Mouse (Mus musculus) forebrain, embryonic 11.5 days (tissue): Measurements from ENCODE around the gene Efcab12. TPM values are rescaled to one million over a fixed set of nuclear protein-coding genes. Genes with fewer than 3 reads are reported as not detected.

ENCODE experiments used
- ATAC-seq: fragments of 200-750 bp; cut with Nextera tagmentation; replicated peaks from 2 replicates; pipeline ENCODE4 v1.8.0; 2017; ENCODE audit warnings: moderate TSS enrichment; ENCODE audit not compliant: low FRiP score
- DNase-seq: peaks from one replicate; pipeline ENCODE4 v3.0.0-alpha.2; 2017; ENCODE audit warnings: low spot score
- H3K27ac ChIP-seq: fragments of 300-500 bp; sonication (generic); 2 replicates; pipeline ENCODE4 v1.5.1; 2014; ENCODE audit warnings: low read depth, low read length
- H3K27me3 ChIP-seq: fragments of 300-500 bp; sonication (generic); 2 replicates; pipeline ENCODE4 v1.6.1; 2014; ENCODE audit warnings: mild to moderate bottlenecking, low read length, mixed read lengths; ENCODE audit not compliant: control insufficient read depth, insufficient read depth
- H3K36me3 ChIP-seq: fragments of 300-500 bp; sonication (generic); 2 replicates; pipeline ENCODE4 v1.6.1; 2014; ENCODE audit warnings: mild to moderate bottlenecking, low read length, moderate library complexity, mixed read lengths; ENCODE audit not compliant: control insufficient read depth, insufficient read depth
- H3K4me1 ChIP-seq: fragments of 300-500 bp; sonication (generic); replicated peaks from 2 replicates; pipeline ENCODE4 v1.6.1; 2014; ENCODE audit warnings: low read length, mixed read lengths; ENCODE audit not compliant: control insufficient read depth, insufficient read depth
- H3K4me2 ChIP-seq: fragments of 300-500 bp; sonication (generic); 2 replicates; pipeline ENCODE4 v1.6.1; 2014; ENCODE audit warnings: low read depth, mild to moderate bottlenecking, low read length, moderate library complexity, mixed read lengths; ENCODE audit not compliant: severe bottlenecking
- H3K4me3 ChIP-seq: fragments of 300-500 bp; sonication (generic); 2 replicates; pipeline ENCODE4 v1.5.1; 2014; ENCODE audit warnings: low read depth, low read length
- H3K9ac ChIP-seq: fragments of 300-500 bp; sonication (generic); 2 replicates; pipeline ENCODE4 v1.6.1; 2014; ENCODE audit warnings: low read length
- H3K9me3 ChIP-seq: fragments of 300-500 bp; sonication (generic); 2 replicates; pipeline ENCODE4 v1.6.1; 2016; ENCODE audit warnings: low read length, mixed read lengths; ENCODE audit not compliant: control insufficient read depth
- WGBS: fragments of 180-500 bp; shearing (Covaris S2); extraction: QIAGEN DNeasy Blood & Tissue Kit; methylation state at CpG from one replicate; pipeline ENCODE4 v1.1.7; 2014; 5-methylcytosine and 5-hydroxymethylcytosine counted together
- polyA plus RNA-seq: library from polyadenylated mRNA; unstranded; fragments of >200 nt; fragmentation: Nextera tagmentation; extraction: Ambion mirVana; gene quantifications from 2 replicates; pipeline ENCODE4 v1.2.1, GENCODE M21; 2014

Gene Efcab12
- polyA plus RNA-seq, 1 experiment from 2014 or later: 2.1 TPM

- H3K27ac ChIP-seq: no peak overlapping the region
- no peak overlapping the region for H3K4me3 ChIP-seq
- no peaks in the 10 kb centered on the region for H3K36me3 ChIP-seq
- ATAC-seq: no peak
- no peak for DNase-seq
- H3K4me1 ChIP-seq: peaks cover 4% of the 10 kb centered on the region; the same call in 1 of the 2 replicates
- no peaks in the 10 kb centered on the region for H3K27me3 ChIP-seq
- H3K9ac ChIP-seq: no peak overlapping the region
- H3K4me2 ChIP-seq: no peak overlapping the region
- no peaks in the 10 kb centered on the region for H3K9me3 ChIP-seq
- whole genome bisulfite sequencing: 83% methylated on average over 6 of the region's 6 CpGs
Observed at GRCm38 (mm10) chr6:115772201-115772600, 66.0 kb downstream of the Efcab12 start.

DNA sequence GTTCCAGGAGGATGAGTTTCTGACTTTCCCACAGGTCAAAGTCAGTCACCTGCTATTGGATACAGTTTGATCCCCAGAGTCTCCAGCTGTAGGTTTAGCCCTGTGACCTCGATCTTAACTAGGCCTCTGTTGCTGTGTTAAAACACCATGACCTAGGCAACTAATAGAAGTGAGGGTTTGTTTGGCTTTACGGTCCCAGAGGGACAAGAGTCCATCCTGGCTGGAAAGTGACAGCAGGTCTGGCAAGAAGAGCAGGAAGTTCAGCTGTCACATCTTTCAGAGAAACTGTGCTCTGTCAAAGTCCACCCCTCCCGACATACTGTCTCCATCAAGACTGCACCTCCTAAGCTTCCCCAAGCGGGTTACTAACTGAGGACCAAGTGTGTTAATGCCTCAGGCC lies 67.4 kb downstream of the Efcab12 start:
- ATAC-seq (no peak), DNase-seq (no peak)
- Histone ChIP-seq H3K4me2 (no peak overlapping the region), H3K4me1 (0 out of 2 replicates have a peak, but pooled peaks cover 4% of the 10 kb centered on the region), H3K36me3 (no peaks in the 10 kb centered on the region), H3K27ac (no peak overlapping the region), H3K4me3 (no peak overlapping the region), H3K9ac (no peak overlapping the region), H3K9me3 (no peaks in the 10 kb centered on the region), H3K27me3 (no peaks in the 10 kb centered on the region)
- WGBS: 81% methylated on average over 4 of the region's 4 CpGs

- Histone ChIP-seq H3K9me3 (no peaks in the 10 kb centered on the region), H3K9ac (no peak overlapping the region), H3K4me2 (no peak overlapping the region), H3K36me3 (no peaks in the 10 kb centered on the region), H3K27me3 (no peaks in the 10 kb centered on the region), H3K4me1 (no peaks in the 10 kb centered on the region), H3K4me3 (no peak overlapping the region), H3K27ac (no peak overlapping the region)
- DNase-seq: no peak
- 85% methylated on average over 19 of the region's 20 CpGs for WGBS
- ATAC-seq: no peak
Observed at GRCm38 (mm10) chr6:115770059-115770670, 68.0 kb downstream of the Efcab12 start.

DNA sequence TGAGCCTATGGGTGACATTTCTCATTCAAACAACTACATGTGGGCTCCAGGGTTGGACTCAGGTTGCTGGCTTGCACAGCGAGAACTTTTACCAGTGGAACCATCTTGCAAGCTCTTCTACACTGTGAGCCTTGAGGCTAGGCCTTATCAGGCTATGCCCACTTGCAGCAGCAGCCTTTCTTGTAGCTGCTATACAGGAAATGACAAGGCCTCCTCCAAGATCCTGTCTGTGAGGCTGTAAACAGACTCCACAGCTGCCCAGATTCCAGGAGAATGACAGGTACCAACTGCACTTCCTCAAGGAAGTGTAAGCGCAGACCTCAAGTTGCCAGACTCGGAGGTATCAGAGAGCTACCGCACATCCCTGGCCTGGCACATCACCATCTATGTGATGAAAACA lies 70.0 kb downstream of the Efcab12 start:
- Histone ChIP-seq H3K27ac (no peak overlapping the region), H3K4me1 (peaks cover 6% of the 10 kb centered on the region; the same call in 1 of the 2 replicates)

DNA sequence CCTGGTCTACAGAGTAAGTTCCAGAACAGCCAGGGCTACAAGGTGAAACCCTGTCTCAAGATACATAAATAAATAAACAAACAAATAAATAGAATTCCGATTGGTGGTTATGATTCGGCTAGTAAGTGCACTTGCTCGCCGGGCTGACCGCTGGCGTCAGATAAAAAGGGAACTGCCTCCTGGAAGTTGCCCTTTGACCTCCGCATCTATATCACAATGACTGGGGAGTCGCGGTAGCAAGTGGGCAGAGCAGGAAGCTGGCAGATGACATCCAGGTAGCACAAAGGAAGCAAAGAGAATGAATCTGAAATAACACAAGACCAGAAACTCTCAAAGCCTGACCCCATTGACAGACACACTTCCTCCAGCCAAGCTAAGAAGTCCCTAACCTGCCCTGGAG lies 70.9 kb downstream of the Efcab12 start:
- 53% methylated on average over 9 of the region's 9 CpGs for whole genome bisulfite sequencing
- no peak for ATAC-seq

More for the DNA sequence above, 70.0 kb downstream of the Efcab12 start:
- no peaks in the 10 kb centered on the region for H3K27me3 ChIP-seq
- no peaks in the 10 kb centered on the region for H3K36me3 ChIP-seq
- ATAC-seq (no peak), DNase-seq (no peak)
- H3K9ac ChIP-seq: no peak overlapping the region
- no peak overlapping the region for H3K4me2 ChIP-seq
- WGBS: 86% methylated on average over 4 of the region's 4 CpGs
- no peak overlapping the region for H3K4me3 ChIP-seq
- H3K9me3 ChIP-seq: no peaks in the 10 kb centered on the region

DNA sequence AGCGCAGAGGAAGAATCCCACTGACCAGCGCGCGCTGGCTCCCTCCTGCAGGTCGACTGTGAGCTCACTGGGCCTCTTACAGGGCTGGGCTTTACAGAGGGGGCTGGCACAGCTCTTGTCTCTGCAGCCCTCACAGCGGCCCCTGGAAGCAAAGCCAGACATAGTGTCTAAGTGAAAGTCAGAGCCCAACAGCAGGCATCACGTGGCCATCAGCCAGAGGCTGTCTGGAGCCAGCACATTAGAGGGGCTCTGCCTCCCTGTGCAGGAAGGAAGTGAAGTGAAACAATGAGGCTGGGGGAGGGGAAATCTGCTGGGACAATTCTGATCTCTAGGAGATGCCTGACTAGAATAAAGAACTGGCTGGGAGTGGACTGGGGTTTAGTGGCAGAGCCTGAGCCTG lies 74.0 kb downstream of the Efcab12 start:
- Histone ChIP-seq H3K4me3 (no peak overlapping the region), H3K27me3 (no peaks in the 10 kb centered on the region), H3K27ac (peak overlapping the region; percentile 89), H3K36me3 (no peaks in the 10 kb centered on the region), H3K9me3 (no peaks in the 10 kb centered on the region), H3K9ac (peak overlapping the region; percentile 38; the same call in 1 of the 2 replicates), H3K4me2 (0 out of 2 replicates have a peak overlapping the region, but pooled peaks have one; percentile 9), H3K4me1 (peaks cover 12% of the 10 kb centered on the region)
- 9% methylated on average over 7 of the region's 7 CpGs for WGBS
- ATAC-seq (peak; percentile 80), DNase-seq (peak; percentile 81)

More for the DNA sequence above, 70.9 kb downstream of the Efcab12 start:
- H3K4me2 ChIP-seq: no peak overlapping the region
- peaks cover 8% of the 10 kb centered on the region for H3K4me1 ChIP-seq
- H3K9me3 ChIP-seq: no peaks in the 10 kb centered on the region
- no peak for DNase-seq
- H3K4me3 ChIP-seq: no peak overlapping the region
- no peak overlapping the region for H3K27ac ChIP-seq
- H3K9ac ChIP-seq: no peak overlapping the region
- H3K27me3 ChIP-seq: no peaks in the 10 kb centered on the region
- H3K36me3 ChIP-seq: no peaks in the 10 kb centered on the region

- Histone ChIP-seq H3K27ac (peak within 1 kb of the TSS; percentile 80), H3K4me2 (peak within 1 kb of the TSS; percentile 13), H3K4me3 (no peak within 1 kb of the TSS), H3K27me3 (no peaks in the 10 kb centered on the region), H3K4me1 (peaks cover 12% of the 10 kb centered on the region), H3K9ac (no peak within 1 kb of the TSS), H3K36me3 (no peaks in the 10 kb centered on the region), H3K9me3 (no peaks in the 10 kb centered on the region)
- peak; percentile 71 for DNase-seq
- peak; percentile 34 for ATAC-seq
- WGBS: 3% methylated on average over 9 of the region's 9 CpGs
Observed at GRCm38 (mm10) chr6:115761995-115762756, 76.0 kb downstream of the Efcab12 start, which contains the start of gene Tmem40. Tmem40 (minus strand) TSS chr6:115762410.

DNA sequence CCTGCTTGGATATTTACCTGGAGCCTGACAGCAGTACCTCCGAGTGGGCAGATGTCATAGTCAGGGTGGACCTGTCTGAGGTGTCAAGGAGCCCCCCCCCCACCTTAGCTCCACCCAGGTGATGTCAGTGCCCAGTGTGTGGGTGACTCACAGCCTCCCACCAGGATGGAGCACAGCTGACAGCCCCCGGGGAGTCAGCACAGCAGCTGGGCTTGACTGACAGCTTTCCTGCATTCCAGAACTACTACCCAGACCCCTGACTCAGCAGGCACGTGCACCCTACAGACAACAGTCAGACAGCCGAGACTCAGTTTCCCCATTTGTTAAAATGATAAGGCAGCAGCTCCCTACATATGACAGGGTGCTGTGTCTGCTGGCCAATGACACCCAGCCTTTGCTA lies 77.2 kb downstream of the Efcab12 start:
- no peak overlapping the region for H3K27ac ChIP-seq
- no peaks in the 10 kb centered on the region for H3K27me3 ChIP-seq
- H3K4me3 ChIP-seq: no peak overlapping the region
- H3K9me3 ChIP-seq: no peaks in the 10 kb centered on the region
- ATAC-seq: no peak
- no peak for DNase-seq
- 75% methylated on average over 4 of the region's 4 CpGs for WGBS
- peaks cover 12% of the 10 kb centered on the region for H3K4me1 ChIP-seq
- H3K9ac ChIP-seq: no peak overlapping the region
- H3K36me3 ChIP-seq: no peaks in the 10 kb centered on the region
- H3K4me2 ChIP-seq: no peak overlapping the region
